Mouse (Mus musculus) right cerebral cortex, postnatal 10 days (tissue): ENCODE results near the gene Polr3h.

Experiments
- DNase-seq, 2 experiments: peaks; one replicate each; pipeline ENCODE4 v3.0.0; 2021; ENCODE audit warnings: low spot score in 2 of 2

The Polr3h gene

DNA sequence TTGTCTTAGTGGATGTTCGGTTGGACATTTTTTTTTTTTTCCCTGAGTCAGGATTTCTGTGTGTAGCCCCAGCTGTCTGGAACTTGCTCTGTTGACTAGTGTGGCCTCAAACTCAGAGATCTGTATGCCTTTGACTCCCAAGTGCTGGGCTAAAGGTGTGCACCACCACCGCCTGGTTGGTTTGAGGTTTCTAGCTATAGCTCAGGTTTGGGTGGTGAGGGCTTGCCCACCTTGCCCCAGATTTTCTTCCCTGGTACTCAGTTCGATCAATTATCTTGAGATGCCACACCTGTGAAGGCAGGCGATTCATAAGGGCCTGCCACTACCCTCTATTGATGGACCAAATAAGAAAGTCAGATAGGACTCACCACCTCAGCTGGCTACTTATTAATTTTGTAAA lies 78.9 kb downstream of the Polr3h start:
- no peak for DNase-seq

DNA sequence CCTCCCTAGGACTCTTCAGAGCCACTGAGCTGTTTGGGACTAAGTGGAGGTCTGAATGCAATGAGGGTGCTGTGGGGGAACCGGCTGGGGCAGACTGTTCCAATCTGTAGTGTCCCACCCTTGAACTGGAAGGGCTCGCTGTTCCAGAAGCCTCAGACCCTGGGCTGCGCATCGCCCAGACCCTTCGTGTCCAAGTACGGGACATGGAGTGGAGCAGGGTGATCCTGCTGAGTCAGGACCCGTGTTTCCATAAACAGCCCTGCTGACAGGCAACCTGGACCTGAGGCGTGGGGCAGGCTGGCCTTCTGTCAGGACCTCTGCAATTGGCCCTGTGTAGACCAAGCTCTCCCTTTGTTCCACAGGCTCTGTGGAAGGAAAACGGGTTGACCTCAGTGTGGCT lies 79.3 kb downstream of the Polr3h start:
- DNase-seq = no peak

DNA sequence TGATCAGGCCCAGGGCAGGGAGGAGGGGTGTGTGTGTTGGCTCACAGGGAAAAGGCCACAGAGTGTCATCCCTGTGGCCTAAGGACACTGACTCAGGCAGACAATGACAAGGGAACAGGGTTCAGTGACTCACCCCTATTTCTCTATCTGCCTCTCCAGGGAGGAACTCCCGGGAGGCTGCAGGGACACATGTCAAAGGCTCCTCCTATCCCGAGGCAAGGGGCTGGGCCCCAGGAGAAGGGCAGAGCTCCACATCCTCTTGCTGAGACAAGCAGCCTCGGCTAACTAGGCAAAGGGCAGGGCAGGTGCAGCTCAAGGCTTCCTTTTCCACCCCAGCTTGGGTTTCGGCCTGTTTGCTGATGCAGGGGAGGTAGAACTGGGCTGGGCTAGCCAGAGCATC lies 80.3 kb downstream of the Polr3h start:
- DNase-seq = no peak

DNA sequence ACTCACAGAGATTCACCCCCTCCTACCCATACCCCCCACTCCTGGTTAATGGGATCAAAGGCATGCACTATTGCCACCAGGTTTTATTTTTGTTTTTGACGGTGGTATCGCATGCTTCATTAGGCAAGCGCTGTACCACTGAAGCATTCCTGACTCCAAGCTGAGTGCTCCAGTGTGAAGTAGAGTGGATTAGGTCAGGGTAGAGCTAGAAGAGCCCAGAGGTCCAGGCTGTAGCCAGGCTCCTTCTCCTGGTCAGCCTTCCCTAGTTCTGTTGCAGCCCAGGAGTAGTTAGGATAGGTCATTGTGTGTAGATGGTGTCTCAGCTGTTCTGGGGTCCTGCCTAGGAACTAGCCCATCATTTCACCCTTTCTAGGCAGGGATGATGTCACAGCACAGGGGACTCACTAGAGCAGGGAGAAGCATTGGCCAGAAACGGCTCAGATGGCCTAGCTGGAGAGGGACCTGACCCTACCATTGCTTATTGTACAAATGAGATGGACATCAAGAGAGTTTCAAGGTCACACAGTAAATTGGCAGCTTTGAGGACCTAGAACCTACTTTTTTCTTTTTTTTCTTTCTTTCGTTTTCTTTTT lies 80.9 kb downstream of the Polr3h start:
- DNase-seq = no peak

DNA sequence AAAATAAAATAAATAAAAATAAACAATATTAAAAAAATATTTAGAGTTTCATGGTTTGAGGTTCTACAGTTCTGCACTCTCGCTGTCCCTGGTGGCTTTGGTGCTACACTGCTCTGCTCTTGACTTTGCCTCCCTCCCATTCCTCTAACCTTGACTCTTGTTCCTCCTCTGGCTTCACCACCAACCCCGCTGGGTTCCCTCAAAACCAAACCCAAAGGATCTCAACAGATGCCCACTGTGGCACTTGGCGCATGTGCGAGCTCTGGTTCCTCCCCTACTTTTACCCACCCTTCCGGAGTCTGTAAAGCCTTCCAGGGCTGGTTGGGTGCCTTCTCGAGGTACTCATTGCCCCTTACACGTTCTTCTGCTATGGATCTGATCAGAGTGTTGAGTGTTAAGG lies 83.8 kb downstream of the Polr3h start:
- DNase-seq = no peak

DNA sequence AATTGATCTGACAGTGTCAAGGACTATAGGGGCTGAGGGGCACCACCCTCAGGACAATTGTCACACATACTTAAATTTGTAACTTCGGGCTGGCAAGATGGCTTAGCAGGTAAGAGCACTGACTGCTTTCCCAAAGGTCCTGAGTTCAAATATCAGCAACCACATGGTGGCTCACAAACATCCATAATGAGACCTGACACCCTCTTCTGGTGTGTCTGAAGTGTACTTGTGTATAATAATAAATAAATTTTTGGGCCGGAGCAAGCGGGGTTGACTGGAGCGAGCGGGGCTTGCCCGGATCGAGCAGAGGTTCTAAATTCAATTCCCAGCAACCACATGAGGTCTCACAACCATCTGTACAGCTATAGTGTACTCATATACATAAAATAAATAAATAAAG lies 85.7 kb downstream of the Polr3h start:
- no peak for DNase-seq

DNA sequence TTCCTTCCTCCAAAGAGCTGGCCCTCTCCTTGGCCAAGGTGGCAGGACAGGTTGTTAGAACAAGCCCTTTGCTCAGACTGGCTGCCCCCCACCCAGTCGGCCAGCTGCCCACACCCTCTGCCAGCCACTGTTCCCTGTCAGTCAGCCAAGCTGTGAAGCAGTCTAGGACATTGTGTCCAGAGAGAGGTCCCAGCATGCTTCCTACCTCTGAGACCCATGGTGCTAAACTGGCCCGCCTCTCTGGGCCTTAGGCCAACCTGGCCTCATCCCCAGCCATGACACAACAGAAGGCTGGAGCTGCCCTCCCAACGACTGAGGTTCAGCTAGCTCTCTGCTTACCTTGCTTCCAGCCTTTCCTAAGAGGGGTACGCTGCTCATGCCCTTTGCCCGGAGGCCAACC lies 86.4 kb downstream of the Polr3h start:
- peak; percentile 85 to 86 for DNase-seq

DNA sequence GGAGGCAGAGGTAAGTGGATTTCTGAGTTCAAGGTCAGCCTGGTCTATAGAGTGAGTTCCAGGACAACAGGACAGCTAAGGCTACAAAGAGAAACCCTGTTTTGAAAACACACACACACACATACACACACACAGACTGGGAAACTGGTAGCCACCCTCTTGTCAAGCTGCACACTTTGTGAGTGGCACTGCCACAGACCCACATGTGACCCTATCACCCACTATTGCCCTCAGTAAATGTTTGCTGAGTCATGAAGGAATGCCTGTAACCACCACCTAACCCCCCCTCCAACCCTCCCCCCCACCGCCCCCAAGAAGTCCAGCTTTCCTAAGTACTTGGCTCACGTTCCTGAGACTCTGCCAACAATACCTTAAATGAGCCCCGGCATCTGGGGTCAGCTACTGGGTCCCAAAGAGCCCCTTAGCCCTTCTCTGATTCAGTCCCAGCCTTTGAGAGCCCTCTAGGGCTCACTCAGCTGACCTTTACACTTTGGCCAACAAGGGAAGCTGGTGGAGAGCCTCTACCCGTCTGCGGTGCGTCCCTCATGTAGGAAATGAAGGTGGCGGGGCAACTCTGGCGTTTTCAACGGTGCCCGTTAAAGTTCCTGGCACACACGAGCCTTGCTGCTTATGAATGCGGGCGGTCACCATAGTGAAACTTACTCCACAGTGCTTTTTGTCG lies 87.3 kb downstream of the Polr3h start:
- no peak for DNase-seq
